Mouse (Mus musculus): ENCODE data around the gene Il34.

The Il34 gene

GRCm38 (mm10) chr8:110711271-110711934 lies 94.3 kb downstream of the Il34 start:
- peak; percentile 68 to 81 for DNase-seq (ENCODE audit: low spot score in 2 of 2)

- no peak for DNase-seq (ENCODE audit: low spot score in 2 of 2)
These were observed 95.1 kb downstream of the Il34 start for GRCm38 (mm10) chr8:110710593-110710992.

- DNase-seq (ENCODE audit: low spot score in 2 of 2) = no peak
These were observed 97.3 kb downstream of the Il34 start for GRCm38 (mm10) chr8:110708429-110708828.

- no peak for DNase-seq (ENCODE audit: low spot score in 2 of 2)
These were observed 99.3 kb downstream of the Il34 start for GRCm38 (mm10) chr8:110706288-110706870.

GRCm38 (mm10) chr8:110705391-110706287 lies 100.1 kb downstream of the Il34 start:
- no peak for DNase-seq (ENCODE audit: low spot score in 2 of 2)

GRCm38 (mm10) chr8:110704103-110704502 lies 101.6 kb downstream of the Il34 start:
- DNase-seq (ENCODE audit: low spot score in 2 of 2) = no peak

- no peak for DNase-seq (ENCODE audit: low spot score in 2 of 2)
These were observed 102.2 kb downstream of the Il34 start for GRCm38 (mm10) chr8:110703460-110704061.

- DNase-seq (ENCODE audit: low spot score in 2 of 2) = peak; percentile 57 to 60
These were observed 102.9 kb downstream of the Il34 start for GRCm38 (mm10) chr8:110702636-110703459.

GRCm38 (mm10) chr8:110700561-110700960 lies 105.2 kb downstream of the Il34 start:
- DNase-seq (ENCODE audit: low spot score in 2 of 2) = no peak

- no peak for DNase-seq (ENCODE audit: low spot score in 2 of 2)
These were observed 106.2 kb downstream of the Il34 start for GRCm38 (mm10) chr8:110699501-110699900.

GRCm38 (mm10) chr8:110698098-110698497 lies 107.6 kb downstream of the Il34 start:
- no peak for DNase-seq (ENCODE audit: low spot score in 2 of 2)

GRCm38 (mm10) chr8:110697571-110697970 lies 108.2 kb downstream of the Il34 start:
- no peak for DNase-seq (ENCODE audit: low spot score in 2 of 2)

- no peak for DNase-seq (ENCODE audit: low spot score in 2 of 2)
These were observed 109.7 kb downstream of the Il34 start for GRCm38 (mm10) chr8:110696051-110696450.

GRCm38 (mm10) chr8:110695431-110695830 lies 110.3 kb downstream of the Il34 start:
- DNase-seq (ENCODE audit: low spot score in 2 of 2) = no peak

- DNase-seq (ENCODE audit: low spot score in 2 of 2) = no peak
These were observed 110.9 kb downstream of the Il34 start for GRCm38 (mm10) chr8:110694826-110695225.

- no peak for DNase-seq (ENCODE audit: low spot score in 2 of 2)
These were observed 111.5 kb downstream of the Il34 start for GRCm38 (mm10) chr8:110694226-110694625.

All from heart, adult 9 months (tissue).